Mouse (Mus musculus): Measurements from ENCODE around the gene Lypd9.
"Not testable (repeated sequence)": the region's sequence is repeated elsewhere in the genome, so short reads cannot be mapped to it uniquely, and the experiment has no call there.

Gene Lypd9

DNA sequence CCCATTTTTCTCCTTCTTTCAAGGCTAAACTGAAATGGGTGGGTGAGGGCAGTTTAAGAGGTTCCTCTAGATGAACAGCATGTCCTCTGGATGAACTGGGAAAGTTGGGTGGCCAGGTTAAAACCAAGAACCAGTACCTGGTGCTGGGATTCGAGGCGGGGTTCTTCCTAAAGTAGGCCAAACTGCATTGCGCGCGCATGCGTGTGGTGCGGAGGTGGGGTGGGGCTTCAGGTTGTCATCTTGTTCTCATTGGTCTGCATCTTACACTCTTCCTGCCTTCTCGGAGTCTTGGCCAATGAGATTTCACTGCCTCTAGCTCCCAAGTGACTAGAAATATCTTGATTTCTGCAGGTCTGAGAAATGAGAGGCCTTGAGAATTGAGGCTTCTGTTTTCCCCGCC is at the start of gene Lypd9:
Lypd9 (minus strand) TSS at position 165 of the 400 bp plus-strand sequence.
- no peak for DNase-seq (ENCODE audit: low spot score in 2 of 2)

DNA sequence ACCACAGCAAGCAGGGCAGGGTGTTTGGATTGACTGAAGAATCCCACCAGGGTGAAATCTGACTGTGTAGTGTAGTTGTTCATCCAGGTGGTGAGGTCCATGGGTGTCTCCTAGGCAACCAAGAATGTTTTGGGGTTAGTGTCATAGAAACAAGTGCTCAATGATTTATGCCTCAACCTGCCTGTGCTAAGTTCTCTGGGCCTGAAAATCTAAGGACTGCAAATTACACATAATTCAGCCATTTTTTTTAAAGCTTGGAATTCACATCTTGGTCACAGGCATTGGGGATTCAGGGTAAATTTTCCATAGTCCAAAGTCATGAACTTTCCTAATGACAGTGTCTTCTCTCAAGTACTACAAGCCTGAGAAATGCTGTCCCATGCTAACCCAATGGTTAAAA is 49.7 kb upstream of the Lypd9 start, which contains the start of gene Olfr331:
Olfr331 (minus strand) TSS at position 101 of the 400 bp plus-strand sequence.
- DNase-seq (ENCODE audit: low spot score in 2 of 2): not testable (repeated sequence)

DNA sequence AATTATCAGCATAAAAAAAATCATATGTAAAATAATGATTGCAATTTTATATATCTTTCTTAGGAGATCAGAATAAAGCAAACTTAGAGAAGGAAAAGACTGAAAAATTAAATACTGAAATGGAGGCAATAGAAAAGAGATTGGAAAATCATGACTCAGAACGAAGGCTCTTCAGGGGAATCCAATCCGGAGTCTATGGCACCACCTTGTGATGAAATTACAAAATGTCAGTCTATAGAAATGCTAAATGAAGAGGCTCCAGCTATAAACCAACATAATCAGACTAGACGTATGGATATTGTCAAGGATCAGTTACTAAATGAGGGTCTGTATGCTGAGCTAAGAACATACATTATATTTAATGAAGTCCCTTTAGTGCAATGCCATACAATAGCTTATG is 46.6 kb upstream of the Lypd9 start:
- no peak for DNase-seq (ENCODE audit: low spot score in 2 of 2)

- no peak for DNase-seq (ENCODE audit: low spot score in 2 of 2)
Measured at GRCm38 (mm10) chr11:58498761-58499160, 46.0 kb upstream of the Lypd9 start.

GRCm38 (mm10) chr11:58492455-58492854 is 39.7 kb upstream of the Lypd9 start, which contains the start of gene Olfr332:
Gene Olfr332 (minus strand): TSS chr11:58492555.
- DNase-seq (ENCODE audit: low spot score in 2 of 2): no peak

DNA sequence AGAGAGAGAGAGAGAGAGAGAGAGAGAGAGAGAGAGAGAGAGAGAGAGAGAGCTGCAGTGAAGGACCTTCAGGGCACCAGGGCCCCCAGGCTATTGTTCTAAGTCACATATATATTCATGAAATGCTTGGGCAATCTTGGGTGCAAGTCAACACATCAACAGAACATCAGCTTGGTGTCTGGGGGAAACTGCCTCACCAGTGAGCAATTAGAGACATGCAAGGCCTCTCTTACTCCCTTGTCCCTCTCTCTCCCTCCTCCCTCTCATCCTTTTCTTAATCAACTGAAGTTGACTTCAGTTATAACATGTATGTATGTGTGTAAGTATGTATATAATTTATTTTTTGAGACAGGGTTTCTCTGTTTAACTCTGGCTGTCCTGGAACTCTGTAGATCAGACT is 9.4 kb upstream of the Lypd9 start, which contains the start of gene Olfr30:
Olfr30 (minus strand) TSS at position 101 of the 400 bp plus-strand sequence.
- no peak for DNase-seq (ENCODE audit: low spot score in 2 of 2)

- no peak for DNase-seq (ENCODE audit: low spot score in 2 of 2)
Measured at GRCm38 (mm10) chr11:58453592-58453991, 869 bp upstream of the Lypd9 start.

DNA sequence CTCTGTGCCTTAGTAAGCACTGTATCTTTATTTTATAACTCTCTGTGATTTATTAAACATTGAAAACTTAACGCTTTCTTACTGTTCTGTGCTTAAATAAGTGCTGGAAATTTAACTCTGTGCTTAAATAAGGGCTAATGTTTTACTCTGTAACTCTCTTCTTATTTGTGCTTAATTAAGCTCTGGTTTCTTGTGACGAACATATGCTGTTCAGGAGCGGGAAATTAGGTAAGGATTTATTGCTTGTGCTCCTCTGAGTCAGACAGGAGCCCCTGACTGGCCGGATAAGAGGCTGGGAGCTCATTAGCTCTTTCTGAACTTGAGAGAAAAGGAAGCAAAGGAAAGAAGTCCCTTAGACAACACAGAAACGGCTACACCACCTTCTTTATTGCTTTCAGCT is 14.9 kb downstream of the Lypd9 start:
- DNase-seq (ENCODE audit: low spot score in 2 of 2): no peak

DNA sequence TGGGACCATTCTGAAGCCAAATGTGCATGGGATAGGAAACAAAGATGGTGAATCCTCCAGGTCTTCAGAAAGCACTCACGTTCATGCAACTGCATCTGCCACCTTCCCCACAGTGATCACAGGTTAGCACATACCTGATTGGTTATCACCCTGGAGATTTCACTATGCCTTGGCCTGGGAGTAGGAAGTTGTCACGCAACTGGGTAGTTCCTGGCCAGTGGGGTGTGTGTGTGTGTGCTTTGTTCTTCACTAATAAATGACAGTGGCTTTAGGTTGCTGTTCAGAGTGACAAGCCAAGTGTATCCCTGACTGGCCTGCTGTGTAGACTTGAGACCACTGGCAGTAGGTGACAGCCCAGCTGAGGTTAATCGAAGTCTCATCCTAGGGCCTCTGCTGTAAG is 20.5 kb downstream of the Lypd9 start, which contains the start of gene Gm12253:
Gm12253 (plus strand) TSS at position 301 of the 400 bp plus-strand sequence.
- no peak for DNase-seq (ENCODE audit: low spot score in 2 of 2)

- DNase-seq (ENCODE audit: low spot score in 2 of 2): no peak
Measured at GRCm38 (mm10) chr11:58420815-58421214, 31.9 kb downstream of the Lypd9 start, which contains the start of gene 1810065E05Rik. Gene 1810065E05Rik (plus strand): TSS chr11:58421111.

- DNase-seq (ENCODE audit: low spot score in 2 of 2): no peak
Measured at GRCm38 (mm10) chr11:58418336-58418735, 34.4 kb downstream of the Lypd9 start.

DNA sequence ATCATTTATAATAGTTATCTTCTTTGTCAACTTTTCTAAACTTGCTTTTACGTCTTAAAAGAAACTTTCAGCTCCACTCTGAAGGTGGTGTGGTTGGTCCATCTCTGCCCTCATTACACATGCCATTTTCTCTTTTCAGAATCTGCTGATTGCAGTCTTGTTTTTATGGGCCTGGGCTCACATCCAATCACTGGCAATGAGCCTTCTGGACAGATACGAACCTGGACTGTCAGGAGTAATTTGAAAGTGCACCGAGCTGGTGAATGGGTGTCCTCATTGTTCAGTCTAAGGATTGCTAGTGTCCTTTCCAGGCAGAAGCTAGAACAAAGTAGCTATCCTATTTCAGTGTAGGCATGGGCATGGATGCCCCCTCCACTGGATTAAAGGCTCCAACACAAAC is 44.7 kb downstream of the Lypd9 start:
- no peak for DNase-seq (ENCODE audit: low spot score in 2 of 2)

GRCm38 (mm10) chr11:58400655-58401054 is 52.1 kb downstream of the Lypd9 start:
- DNase-seq (ENCODE audit: low spot score in 2 of 2): no peak

- DNase-seq (ENCODE audit: low spot score in 2 of 2): no peak
Measured at GRCm38 (mm10) chr11:58399985-58400645, 52.6 kb downstream of the Lypd9 start.
